Mouse (Mus musculus): ENCODE measurements around the gene Rpf2. TPM values are rescaled to one million over a fixed set of nuclear protein-coding genes. Genes with fewer than 3 reads are reported as not detected.
A peak's percentile ranks its signal among the peaks of the same experiment; 100 is the strongest.

Gene Rpf2
- total RNA-seq, 2 experiments from 2014 or later: 19.2 to 20.4 TPM

DNA sequence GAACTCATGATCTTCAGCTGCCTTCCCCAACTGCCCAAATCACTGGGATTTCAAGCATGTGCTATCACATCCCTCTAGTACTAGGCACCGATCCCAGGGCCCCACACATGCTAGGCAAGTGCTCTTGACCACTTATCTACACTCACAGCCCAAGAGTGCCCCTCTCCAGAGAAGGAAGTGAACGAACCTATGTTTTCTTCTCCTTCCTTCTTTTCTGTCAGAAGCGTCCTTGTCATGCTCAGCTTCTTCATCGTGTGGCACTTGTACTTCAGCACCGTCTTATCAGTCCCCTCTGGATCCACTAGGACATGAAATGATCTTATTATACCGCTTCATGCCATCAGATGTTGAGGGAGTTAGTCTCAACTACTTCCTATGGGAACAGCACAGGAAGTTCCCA, 4.1 kb upstream of the Rpf2 start:
- DNase-seq (ENCODE audit: low spot score in 2 of 2): no peak

DNA sequence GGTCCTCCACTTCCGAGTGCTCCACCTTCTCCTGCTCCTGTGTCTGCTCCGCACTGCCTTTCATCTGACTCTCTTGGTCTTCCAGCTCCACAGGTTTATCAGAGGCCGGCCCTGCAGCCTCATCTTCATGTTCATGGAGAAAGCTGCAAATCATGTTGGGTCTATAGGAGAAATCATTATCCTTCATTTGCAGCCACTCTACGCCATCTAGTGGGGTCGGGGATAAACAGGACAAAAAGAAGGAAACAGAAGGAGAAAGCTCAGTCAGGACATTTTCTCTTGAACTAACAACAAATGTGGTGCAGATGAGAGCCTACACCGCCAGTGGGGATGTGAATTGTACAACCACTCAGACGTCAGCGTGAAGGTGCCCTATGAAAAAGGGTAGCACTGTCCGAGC, 2.8 kb upstream of the Rpf2 start:
- DNase-seq (ENCODE audit: low spot score in 2 of 2): peak in 1 of 2 experiments; percentile 29

DNA sequence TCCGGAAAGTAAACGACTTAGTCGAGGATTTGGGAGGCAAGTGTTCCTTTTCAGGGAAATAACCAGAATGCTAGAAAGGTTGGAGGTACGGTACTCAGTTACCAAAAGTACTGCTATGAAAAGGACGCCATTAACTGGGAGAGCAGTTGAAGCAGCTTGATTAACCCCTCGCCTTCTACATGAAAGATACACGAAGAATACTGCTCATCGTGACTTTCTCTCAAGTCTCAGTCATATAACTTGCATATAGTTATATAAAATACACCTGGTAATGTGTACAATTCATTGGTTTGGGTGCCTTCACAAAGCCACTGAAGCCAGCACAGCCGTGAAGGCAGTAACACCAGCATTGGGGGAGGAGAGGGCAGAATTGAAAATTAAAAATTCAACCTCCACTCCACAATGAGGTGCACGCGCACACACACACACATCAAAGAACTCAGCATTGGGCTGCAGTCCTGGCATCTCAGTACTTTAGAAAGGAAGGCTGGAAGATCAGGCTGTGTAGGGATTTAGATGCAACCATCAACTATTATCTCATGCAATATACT, 405 bp upstream of the Rpf2 start:
- DNase-seq (ENCODE audit: low spot score in 2 of 2): no peak

DNA sequence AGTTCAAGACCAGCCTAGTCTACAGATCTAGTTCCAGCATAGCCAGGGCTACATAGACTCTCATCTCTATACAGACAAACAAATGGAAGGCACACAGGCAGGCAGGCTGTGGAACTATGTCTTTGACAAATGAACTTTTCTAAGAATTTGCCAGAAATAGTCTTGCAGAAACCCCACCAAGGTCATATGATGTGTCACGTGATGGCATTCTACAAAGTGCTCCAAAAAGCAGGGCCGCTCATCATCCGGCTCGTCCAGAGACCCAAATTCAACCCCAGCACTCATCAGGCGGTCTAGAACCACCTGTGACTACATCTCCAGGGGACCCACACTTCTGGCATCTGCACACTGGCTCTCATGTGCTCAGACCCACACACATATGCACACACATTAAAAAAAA, 9.0 kb downstream of the Rpf2 start:
- no peak for DNase-seq (ENCODE audit: low spot score in 2 of 2)

DNA sequence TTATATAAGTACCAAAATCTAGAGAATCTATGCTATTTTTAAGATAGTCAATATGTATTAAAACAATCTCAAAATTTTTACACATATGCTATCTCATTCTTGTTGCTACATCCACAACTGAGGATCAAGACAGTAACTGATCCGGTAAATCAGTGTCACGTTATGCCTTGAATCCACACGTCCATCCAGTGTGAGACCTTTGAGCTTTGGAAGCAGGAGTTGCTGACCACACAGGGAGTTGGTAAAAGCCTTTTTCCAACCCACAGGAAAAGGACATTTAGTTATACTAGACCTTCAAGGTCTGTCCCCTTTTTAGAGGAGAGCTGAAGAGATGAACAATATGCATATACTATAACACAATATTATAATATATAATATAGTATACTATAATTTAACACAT, 13.6 kb downstream of the Rpf2 start:
- DNase-seq (ENCODE audit: low spot score in 2 of 2): no peak

DNA sequence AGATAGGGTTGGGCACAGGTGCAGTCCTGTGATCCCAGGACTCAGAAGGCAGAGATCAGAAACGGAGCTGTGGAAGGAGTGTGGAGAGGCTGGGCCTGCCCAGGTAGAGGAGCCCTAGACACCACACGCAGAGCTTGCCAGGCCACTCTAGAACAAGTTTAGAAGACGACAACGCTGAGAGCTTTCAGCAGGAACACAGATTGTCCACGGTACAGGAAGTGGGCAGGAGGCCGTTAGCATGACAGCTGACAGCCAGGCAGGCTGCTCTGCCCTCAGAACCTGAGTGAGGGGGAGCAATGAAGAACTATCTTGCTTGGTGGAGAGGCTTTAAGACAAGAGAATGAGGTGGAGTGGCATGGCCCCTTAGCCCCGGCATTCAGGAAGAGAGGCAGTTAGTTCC, 14.4 kb downstream of the Rpf2 start:
- no peak for DNase-seq (ENCODE audit: low spot score in 2 of 2)

DNA sequence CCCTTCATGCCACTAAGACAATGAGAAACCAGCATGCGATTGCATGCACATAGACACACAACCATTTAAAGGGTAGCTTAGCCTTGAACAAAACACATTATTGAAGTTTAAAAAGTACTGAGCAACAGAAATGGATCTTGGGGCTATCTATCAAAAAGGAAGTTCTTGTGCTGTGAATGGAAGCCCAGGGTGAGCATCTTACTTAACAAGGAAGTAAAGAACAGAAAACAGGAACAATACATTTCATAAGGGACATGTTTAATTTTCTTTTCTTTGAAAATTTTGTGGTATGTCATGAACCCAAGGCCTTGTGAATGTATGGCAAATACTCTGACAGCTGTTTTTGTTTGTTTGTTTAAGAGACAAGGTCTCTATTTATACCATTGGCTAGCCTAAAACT, 17.1 kb downstream of the Rpf2 start:
- DNase-seq (ENCODE audit: low spot score in 2 of 2): no peak

DNA sequence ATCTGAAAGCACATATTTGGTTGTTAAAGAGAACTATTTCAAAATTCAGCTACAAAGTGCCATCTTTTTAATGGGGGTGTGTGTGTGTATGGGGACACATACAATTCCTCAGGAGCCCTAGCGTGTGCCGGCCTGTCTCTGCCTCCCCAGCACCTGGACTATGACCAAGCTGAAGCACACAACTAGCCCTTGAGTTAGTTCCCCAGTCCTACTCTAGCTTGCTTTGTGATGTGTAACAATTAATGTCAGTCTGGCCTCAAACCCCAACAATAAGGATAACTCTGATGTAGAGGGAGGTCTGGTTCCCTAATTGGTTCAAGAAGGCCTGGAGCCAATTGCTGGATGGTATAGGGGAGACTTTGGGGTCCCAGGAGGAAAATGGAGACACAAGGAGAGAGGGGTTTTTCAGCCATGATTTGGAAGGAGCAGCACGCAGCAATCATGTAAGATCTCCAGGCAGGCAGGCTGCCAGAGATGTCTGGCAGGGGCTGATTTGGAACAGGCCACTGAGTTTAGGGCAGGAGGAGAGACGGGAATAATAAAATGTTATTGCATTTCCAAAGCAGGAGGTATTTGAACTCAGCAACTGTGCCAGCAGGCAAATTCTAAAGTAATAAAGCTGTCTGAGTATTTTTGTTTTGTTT, 19.1 kb downstream of the Rpf2 start:
- no peak for DNase-seq (ENCODE audit: low spot score in 2 of 2)

DNA sequence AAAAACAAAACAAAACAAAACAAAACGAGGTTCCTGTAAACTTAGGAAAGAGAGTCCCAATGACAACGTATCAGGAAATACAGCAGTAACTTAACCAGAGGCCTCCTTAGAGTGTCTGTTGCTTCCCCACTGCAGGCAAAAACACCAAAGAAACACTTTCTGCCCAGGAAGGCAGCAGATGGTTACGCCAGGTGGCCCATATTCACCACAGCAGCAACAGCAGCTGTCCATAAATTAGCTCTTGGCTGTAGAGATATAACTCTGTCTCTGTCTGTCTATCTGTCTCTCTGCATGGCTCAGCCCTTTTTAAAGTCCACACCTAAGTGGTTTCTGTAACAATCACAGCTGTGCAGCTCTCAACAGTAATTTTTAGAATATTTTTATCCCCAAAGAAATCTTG, 28.0 kb downstream of the Rpf2 start:
- DNase-seq (ENCODE audit: low spot score in 2 of 2): no peak

DNA sequence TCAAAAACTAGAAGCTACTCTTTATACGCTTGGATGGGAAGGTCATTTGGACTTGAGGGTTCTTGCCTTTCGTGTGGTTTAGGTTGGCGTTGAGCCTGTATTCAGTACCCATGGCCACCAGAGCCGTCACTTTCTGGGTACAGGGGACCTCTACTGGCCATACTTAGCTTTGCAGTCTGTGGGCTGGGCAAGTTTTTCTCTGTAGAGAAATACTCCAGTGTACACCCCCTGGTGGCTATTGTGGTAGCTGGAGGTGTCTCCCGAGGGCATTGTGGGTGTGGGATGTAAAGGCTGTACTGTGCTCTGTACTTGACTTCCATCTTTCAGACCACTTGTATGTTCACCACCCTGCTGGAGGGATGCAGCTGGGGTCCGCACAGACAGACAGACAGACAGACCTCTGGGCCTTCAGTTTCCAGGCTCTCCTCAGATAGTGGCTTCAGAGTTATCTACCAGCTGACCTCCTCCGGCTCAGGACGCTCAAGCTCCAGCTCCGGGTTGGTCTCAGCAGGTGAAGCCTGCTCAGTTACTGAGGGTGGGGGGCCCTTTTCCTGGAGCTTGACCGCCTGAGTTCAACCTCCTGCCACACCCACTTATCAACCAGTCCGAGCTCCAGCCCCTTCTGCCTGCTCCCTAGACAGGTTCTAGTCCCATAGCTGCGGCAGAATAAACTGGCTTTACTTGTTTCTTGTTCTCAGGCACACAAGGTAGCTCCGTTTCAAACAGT, 34.2 kb downstream of the Rpf2 start:
- peak; percentile 76 to 96 for DNase-seq (ENCODE audit: low spot score in 2 of 2)

DNA sequence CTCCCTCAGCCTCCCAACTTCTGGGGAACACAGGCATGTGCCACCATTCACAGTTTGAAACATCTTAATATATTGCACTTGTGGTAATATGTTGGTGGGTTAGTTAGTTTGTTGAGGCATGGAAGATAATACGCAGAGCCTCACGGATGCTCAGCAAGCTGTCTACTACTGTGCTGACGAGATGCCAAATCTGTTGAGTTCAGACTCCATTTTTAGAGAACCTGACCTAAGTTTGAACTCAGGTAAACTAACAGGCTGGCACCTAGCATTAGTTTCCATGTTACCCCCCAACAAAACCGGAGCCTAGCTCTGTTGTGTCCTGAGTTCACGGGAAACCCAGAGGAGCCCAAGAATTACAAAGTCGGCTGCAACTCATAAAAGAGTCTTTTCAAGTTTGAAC, 51.8 kb downstream of the Rpf2 start:
- no peak for DNase-seq (ENCODE audit: low spot score in 2 of 2)

DNA sequence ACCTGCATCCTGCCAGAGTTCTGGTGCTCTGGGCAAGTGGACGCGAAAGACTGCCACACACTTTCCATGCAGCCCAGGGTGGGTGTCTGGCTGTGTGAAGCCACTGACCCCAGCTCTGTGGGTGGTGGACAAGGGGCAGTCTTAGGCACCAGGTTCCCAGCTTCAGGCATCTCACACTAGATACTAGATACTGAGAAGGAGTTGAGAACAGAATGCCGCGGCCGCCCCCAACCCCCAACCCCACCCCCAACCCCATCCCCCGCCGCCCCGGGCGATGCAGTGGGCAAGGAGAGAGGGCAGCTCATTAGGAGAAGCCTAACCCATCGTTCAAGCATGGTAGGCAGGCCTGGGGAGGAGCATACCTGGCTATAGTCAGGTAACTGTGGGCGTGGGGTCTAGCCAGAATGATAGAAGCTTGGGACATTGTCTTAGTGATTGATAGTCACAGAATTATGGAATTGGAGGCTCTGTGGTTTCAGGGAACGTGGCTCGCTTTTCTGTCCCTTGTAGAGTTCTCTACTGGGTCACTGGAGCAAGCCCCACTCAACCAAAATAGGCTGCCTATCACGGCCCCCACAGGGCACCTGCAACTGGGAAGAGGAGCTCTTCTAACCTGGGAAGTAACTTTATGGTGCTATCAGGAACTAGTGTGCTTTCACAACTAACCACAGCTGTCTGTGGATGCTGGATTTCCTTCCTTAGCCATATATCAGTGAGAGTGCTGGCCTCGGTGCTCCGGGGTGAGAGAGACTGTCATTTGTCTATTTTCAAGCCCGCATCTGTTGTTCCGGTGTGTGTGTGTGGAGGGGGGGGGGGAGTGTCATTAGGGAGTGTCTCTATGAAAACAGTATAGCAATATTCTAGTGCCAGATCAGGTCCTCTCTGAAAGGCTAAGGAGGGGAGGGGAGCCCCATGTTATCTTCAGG, 54.6 kb downstream of the Rpf2 start:
- no peak for DNase-seq (ENCODE audit: low spot score in 2 of 2)

DNA sequence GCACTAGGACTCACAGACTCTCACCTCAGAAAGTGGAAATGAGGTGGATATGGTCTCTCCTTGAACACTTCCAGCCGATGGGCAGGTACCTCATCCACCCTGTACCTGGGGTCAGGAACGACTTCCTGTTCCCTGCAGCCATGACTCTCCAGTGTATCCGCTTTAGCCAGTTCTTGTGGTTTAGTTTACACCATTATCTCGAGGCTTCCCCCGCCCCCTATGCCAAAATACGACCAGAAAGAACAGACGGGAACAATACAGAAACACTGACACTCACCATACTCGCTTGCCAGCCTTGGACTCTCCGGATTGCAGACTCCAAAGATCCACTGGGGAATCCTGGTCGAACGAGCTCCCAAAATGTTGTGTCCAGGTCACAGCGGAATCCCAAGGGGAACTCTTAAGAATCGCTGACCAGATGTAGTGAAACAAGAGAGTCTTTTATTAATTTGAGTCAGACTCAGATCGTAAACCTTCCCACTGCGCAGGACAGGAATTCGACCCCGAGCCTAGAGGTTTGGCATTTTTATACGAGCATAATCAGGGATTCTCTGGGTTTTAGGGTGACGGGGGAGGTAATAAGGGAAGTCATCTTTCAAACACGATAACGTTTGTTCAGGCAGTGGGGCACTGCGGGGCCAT, 55.4 kb downstream of the Rpf2 start:
- no peak for DNase-seq (ENCODE audit: low spot score in 2 of 2)

DNA sequence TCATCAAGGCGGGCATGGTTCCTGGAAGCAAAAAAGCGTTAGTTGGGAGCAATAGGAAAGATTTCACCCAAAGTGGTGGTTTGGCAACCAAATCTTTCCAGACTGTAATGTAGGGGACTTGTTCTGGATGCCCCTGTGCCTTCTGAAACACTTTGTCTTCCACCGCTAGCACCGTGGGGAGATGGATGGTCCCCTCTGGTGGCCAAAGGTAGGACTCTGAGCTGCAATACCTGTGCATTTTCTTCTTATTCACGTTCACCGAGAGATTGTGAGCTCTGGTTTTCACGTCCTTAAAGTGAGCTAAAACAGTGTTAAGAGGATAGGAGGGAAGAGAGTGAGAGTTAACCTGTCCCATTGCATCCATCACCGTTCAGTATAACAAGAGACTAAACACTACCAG, 56.0 kb downstream of the Rpf2 start:
- no peak for DNase-seq (ENCODE audit: low spot score in 2 of 2)

DNA sequence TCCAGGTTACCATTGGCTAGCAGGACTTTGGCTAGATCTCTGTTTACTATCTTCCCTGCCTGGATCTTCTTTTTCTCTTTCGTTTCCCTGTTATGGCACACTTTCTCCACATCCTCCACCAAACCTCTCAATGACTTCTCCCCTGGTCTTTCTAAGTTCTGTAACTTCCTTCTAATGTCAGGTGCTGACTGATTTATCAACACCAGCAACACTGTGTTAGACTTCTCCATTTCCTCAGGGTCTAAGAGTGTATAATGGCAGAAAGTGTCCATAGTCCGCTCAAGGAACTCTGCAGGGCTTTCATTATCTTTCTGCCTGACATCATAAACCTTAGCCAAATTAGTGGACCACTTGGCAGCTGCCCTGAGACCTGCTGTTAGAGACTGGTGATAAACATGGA, 57.1 kb downstream of the Rpf2 start:
- DNase-seq (ENCODE audit: low spot score in 2 of 2): no peak

DNA sequence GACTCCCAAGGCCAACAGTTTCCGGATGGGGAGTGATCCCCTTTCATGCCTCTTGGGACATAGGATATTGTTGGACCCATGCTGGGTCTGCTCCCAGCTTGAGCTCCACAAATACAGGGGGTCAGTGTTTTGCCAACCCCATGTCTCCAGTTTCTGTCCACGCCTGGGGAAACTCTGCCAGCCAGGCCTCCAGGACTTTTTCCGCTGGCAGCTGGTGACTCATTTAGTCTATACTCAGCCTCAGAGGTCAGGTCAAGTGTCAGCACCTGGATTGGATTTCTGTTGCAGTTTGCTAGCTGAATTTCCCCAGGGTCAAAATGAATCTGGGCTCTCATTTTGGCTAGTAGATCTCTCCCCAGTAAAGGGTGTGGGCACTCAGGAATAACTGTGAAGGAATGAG, 58.0 kb downstream of the Rpf2 start:
- DNase-seq (ENCODE audit: low spot score in 2 of 2): no peak

DNA sequence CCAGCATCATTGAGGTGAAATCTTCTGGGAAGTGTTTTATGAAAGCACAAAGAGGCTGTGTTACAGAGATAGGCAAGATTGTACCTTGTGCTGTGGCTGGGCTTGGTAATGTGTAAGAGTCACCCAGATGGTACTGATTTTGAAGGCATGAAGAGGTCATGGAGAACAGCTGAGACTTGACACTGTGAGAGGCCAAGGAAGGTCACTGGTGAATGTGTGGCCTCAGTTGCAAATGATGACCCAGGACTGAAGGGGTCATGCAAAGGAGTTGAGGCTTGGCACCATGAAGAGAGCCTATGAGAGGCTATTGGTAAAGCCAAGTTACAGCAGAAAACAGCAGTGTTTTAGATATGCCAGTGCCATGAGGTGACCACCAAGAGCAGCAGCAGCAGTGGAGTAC, 60.9 kb downstream of the Rpf2 start:
- DNase-seq (ENCODE audit: low spot score in 2 of 2): no peak

DNA sequence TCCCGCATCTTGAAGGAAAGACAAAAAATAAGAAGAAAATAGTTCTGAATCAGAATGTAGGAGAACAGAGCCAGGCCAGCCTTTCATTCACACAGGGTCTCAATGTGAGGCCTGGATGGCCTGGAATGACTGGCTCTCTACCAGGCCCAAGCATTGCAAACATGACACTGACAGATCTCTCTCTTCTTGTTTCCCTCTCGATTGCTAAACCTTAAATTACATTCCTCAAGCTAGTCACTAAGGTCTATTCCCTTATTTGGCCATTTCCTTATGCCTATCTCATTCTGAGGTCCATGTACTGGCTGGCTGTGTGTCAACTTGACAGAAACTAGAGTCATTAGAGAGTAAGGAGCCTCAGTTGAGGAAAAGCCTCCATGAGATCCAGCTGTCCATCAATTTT, 66.8 kb downstream of the Rpf2 start:
- no peak for DNase-seq (ENCODE audit: low spot score in 2 of 2)

DNA sequence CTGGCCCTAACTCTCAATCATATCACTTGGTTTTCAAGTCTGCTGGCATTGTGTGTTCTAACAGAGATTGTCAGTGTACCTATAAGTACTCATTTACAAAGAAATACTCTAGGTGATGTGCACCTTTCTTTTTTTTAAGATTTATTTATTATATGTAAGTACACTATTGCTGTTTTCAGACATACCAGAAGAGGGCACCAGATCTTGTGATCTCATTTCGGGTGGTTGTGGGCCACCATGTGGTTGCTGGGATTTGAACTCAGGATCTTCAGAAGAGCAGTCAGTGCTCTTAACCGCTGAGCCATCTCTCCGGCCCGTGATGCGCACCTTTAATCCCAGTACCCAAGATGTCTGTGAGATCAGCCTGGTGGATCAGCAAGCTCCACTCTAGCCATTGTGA, 67.7 kb downstream of the Rpf2 start:
- no peak for DNase-seq (ENCODE audit: low spot score in 2 of 2)

DNA sequence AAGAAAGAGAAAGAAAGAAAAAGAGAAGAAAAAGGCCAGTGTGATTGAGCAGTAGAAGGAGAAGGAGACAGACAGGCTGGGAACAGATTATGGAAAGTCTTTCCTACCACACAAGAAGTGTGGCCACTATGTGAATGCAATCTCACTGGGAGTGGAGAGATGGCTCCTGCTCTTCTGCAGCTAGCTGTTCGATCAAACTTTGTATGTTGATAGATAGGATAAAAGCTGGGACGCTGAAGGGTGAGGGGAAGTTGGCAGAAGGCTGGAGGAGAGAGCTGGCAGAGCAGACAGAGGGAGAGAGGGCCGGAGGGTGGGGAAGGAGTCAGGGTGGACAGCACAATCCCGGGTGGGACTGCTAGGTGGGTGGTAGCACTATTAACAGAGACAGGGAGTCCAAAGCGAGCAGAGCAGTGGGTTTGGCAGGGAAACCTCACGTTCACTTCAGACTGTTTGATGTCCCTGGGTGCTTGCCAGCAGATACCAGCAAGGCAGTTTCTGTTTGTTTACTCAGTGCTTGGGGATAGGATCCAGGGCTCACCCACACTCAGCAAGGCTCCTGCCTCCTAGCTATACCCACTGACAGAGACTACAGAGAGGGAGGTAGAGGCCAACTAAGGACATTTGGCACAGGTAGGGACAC, 69.4 kb downstream of the Rpf2 start:
- peak; percentile 32 to 82 for DNase-seq (ENCODE audit: low spot score in 2 of 2)
